ENCODE assay signal across 8 mouse cellular contexts in genomic region chr5:43947330-43947977, GRCm38 (mm10). TPM values are rescaled to one million over a fixed set of nuclear protein-coding genes. Genes with fewer than 3 reads are reported as not detected.
DNase-seq lines count a peak whose midpoint lies in the region; ATAC-seq and TF ChIP-seq lines count a peak whose summit lies in the region.

No protein-coding gene starts in this region.

- 0 out of 2 replicates have a peak, but pooled peaks have one; percentile 37 for ATAC-seq in embryonic facial prominence, embryonic 11.5 days (replicated peaks; ENCODE audit: insufficient number of reproducible peaks, low FRiP score, low TSS enrichment, low read depth)
- ATAC-seq in monocyte, adult 5-6 weeks (replicated peaks; ENCODE audit: insufficient number of reproducible peaks, low FRiP score, low TSS enrichment, poor library complexity, severe bottlenecking), result 0 out of 2 replicates have a peak, but pooled peaks have one; percentile 14

- no peak overlapping the region for H3K27ac ChIP-seq in embryonic facial prominence, embryonic 11.5 days (replicated peaks; ENCODE audit: low read depth, low read length)
- peak overlapping the region; percentile 69; the same call in 1 of the 2 replicates for H3K27ac ChIP-seq in limb, embryonic 10.5 days

- no peak overlapping the region for H3K9ac ChIP-seq in embryonic facial prominence, embryonic 11.5 days (replicated peaks; ENCODE audit: low read length)

- no peak for TF ChIP-seq CTCF in lung, adult 2 months (IDR thresholded peaks at IDR 0.05; ENCODE audit: insufficient read depth, low read length)

- peaks cover 4% of the 10 kb centered on the region; the same call in 1 of the 2 replicates for H3K4me1 ChIP-seq in lung, adult 2 months (ENCODE audit: control insufficient read depth, insufficient read depth, low read length)
- H3K4me1 ChIP-seq in embryonic facial prominence, embryonic 11.5 days (ENCODE audit: control insufficient read depth, insufficient read depth, low read length), result 0 out of 2 replicates have a peak, but pooled peaks cover 2% of the 10 kb centered on the region
- H3K4me1 ChIP-seq in limb, embryonic 10.5 days, result peaks cover 30% of the 10 kb centered on the region

- peak overlapping the region; percentile 53; the same call in 1 of the 2 replicates for H3K4me2 ChIP-seq in embryonic facial prominence, embryonic 11.5 days (ENCODE audit: low read depth, low read length)

- no peaks in the 10 kb centered on the region for H3K27me3 ChIP-seq in embryonic facial prominence, embryonic 11.5 days (ENCODE audit: control insufficient read depth, insufficient read depth, low read length)
- no peaks in the 10 kb centered on the region for H3K27me3 ChIP-seq in limb, embryonic 10.5 days (ENCODE audit: low read depth, poor library complexity, severe bottlenecking)

- H3K9me3 ChIP-seq in embryonic facial prominence, embryonic 11.5 days (replicated peaks; ENCODE audit: control insufficient read depth, low read length), result no peaks in the 10 kb centered on the region
- no peaks in the 10 kb centered on the region for H3K9me3 ChIP-seq in limb, embryonic 10.5 days (replicated peaks)

- no peaks in the 10 kb centered on the region for H3K36me3 ChIP-seq in embryonic facial prominence, embryonic 11.5 days (replicated peaks; ENCODE audit: control insufficient read depth, insufficient read depth, low read depth, low read length)
- no peaks in the 10 kb centered on the region for H3K36me3 ChIP-seq in limb, embryonic 10.5 days

- WGBS in lung, adult 2 months, result 36% methylated on average over 9 of the region's 9 CpGs
- 33% methylated on average over 9 of the region's 9 CpGs for WGBS in embryonic facial prominence, embryonic 11.5 days
- WGBS in limb, embryonic 10.5 days, result 18% methylated on average over 9 of the region's 9 CpGs

- H3K4me3 ChIP-seq in lung, adult 2 months (replicated peaks; ENCODE audit: extremely low read depth, low read depth, low read length), result no peak overlapping the region
- H3K4me3 ChIP-seq in embryonic facial prominence, embryonic 11.5 days (ENCODE audit: low read depth, low read length), result peak overlapping the region; percentile 22; the same call in 1 of the 2 replicates
- peak overlapping the region; percentile 50 for H3K4me3 ChIP-seq in limb, embryonic 10.5 days

- peak; percentile 6 for DNase-seq in lung, adult 2 months
- DNase-seq in lung, postnatal 10 days, result no peak
- peak; percentile 7 for DNase-seq in embryonic facial prominence, embryonic 11.5 days (ENCODE audit: low spot score)
- no peak for DNase-seq in limb, embryonic 10.5 days (ENCODE audit: low spot score)
- DNase-seq in adrenal gland, postnatal 10 days, result no peak
- no peak for DNase-seq in adrenal gland, adult 8-10 months
- no peak for DNase-seq in kidney, adult 8-10 months

- no peak for TF ChIP-seq POLR2A in lung, adult 2 months (IDR thresholded peaks at IDR 0.05; ENCODE audit: borderline replicate concordance, extremely low read depth, low read depth, low read length)

RNA-seq across cellular contexts. Expression of gene Fgfbp1, which starts 34.1 kb away (rescaled TPM):
- 10.3 and 18.4 TPM in 2 replicates for polyA plus RNA-seq in lung, adult 2 months (2012; rRNA removed)
- 0.36 and 0.67 TPM in 2 replicates for polyA plus RNA-seq in embryonic facial prominence, embryonic 11.5 days (2014; fragmentation: Nextera tagmentation; extraction: Ambion mirVana)
- polyA plus RNA-seq in limb, embryonic 10.5 days (2016; fragmentation: Nextera tagmentation; extraction: Ambion mirVana), result 0.55 and 1.5 TPM in 2 replicates
- not detected in 3 replicates for total RNA-seq in monocyte, adult 5-6 weeks (2017)
- not detected for total RNA-seq in adrenal gland, postnatal 10 days (2021)
- not detected for total RNA-seq in adrenal gland, adult 8-10 months (2022)

RNA-seq across cellular contexts. Expression of gene Gm7879, which starts 34.5 kb away (rescaled TPM):
- polyA plus RNA-seq in lung, adult 2 months (2012; rRNA removed), result 0.34 TPM in 1 of 2 replicates, not detected in the other
- 0.59 and 0.73 TPM in 2 replicates for polyA plus RNA-seq in embryonic facial prominence, embryonic 11.5 days (2014; fragmentation: Nextera tagmentation; extraction: Ambion mirVana)
- polyA plus RNA-seq in limb, embryonic 10.5 days (2016; fragmentation: Nextera tagmentation; extraction: Ambion mirVana), result 2.2 TPM in 1 of 2 replicates, not detected in the other
- 3.2 to 11.3 TPM in 2 of 3 replicates, not detected in the other for total RNA-seq in monocyte, adult 5-6 weeks (2017)
- total RNA-seq in adrenal gland, postnatal 10 days (2021), result 10 to 100 TPM; 12.7 to 13.6 TPM
- 10 to 100 TPM; 14.7 to 17.1 (median 15.1) TPM for total RNA-seq in adrenal gland, adult 8-10 months (2022)

Comparison
In these comparisons a context has a peak if more than half of its experiments do, and no peak if none do; other contexts are left out.
1. DNase-seq: peak in lung, adult 2 months (single experiment) and embryonic facial prominence, embryonic 11.5 days (single experiment); none in lung, postnatal 10 days (single experiment), limb, embryonic 10.5 days (single experiment), adrenal gland, postnatal 10 days (single experiment), adrenal gland, adult 8-10 months (single experiment) and kidney, adult 8-10 months (0 of 2).